Mouse (Mus musculus) limb, embryonic 12.5 days (tissue): Measurements from ENCODE around the gene Olfr904. TPM values are rescaled to one million over a fixed set of nuclear protein-coding genes. Genes with fewer than 3 reads are reported as not detected.

Experiments used
- polyA plus RNA-seq: library from polyadenylated mRNA; unstranded; fragments of >200 nt; fragmentation: Nextera tagmentation; extraction: Ambion mirVana; gene quantifications from 2 replicates; pipeline ENCODE4 v1.2.1, GENCODE M21; 2016

Gene Olfr904
- polyA plus RNA-seq, 1 experiment from 2014 or later: not detected

Other genes with a start within 250 kb of the Olfr904 start
- not detected in 2 replicates for gene Olfr894, start 245.1 kb upstream of the Olfr904 start, polyA plus RNA-seq
- not detected in 2 replicates for gene Olfr143, start 210.4 kb upstream of the Olfr904 start, polyA plus RNA-seq
- not detected in 2 replicates for gene Olfr895, start 195.3 kb upstream of the Olfr904 start, polyA plus RNA-seq
- gene Olfr896-ps1, start 172.0 kb upstream of the Olfr904 start, polyA plus RNA-seq: not detected in 2 replicates
- gene Olfr25, start 134.1 kb upstream of the Olfr904 start, polyA plus RNA-seq: not detected in 2 replicates
- not detected in 2 replicates for gene Olfr898, start 114.7 kb upstream of the Olfr904 start, polyA plus RNA-seq
- not detected in 2 replicates for gene Olfr250, start 96.2 kb upstream of the Olfr904 start, polyA plus RNA-seq
- not detected in 2 replicates for gene Olfr251, start 86.1 kb upstream of the Olfr904 start, polyA plus RNA-seq
- gene Olfr147, start 61.4 kb upstream of the Olfr904 start, polyA plus RNA-seq: not detected in 2 replicates
- gene Olfr901, start 33.7 kb upstream of the Olfr904 start, polyA plus RNA-seq: not detected in 2 replicates
- gene Olfr902, start 15.5 kb upstream of the Olfr904 start, polyA plus RNA-seq: not detected in 2 replicates
- gene Olfr905, start 8.0 kb downstream of the Olfr904 start, polyA plus RNA-seq: not detected in 2 replicates
- gene Olfr906, start 23.9 kb downstream of the Olfr904 start, polyA plus RNA-seq: not detected in 2 replicates
- gene Olfr907, start 32.7 kb downstream of the Olfr904 start, polyA plus RNA-seq: not detected in 2 replicates
- gene Olfr911-ps1, start 58.4 kb downstream of the Olfr904 start, polyA plus RNA-seq: not detected in 2 replicates
- not detected in 2 replicates for gene Olfr910, start 74.7 kb downstream of the Olfr904 start, polyA plus RNA-seq
- gene Olfr912, start 117.0 kb downstream of the Olfr904 start, polyA plus RNA-seq: not detected in 2 replicates
- not detected in 2 replicates for gene Olfr913, start 129.6 kb downstream of the Olfr904 start, polyA plus RNA-seq
- not detected in 2 replicates for gene Olfr914, start 142.0 kb downstream of the Olfr904 start, polyA plus RNA-seq
- not detected in 2 replicates for gene Olfr916, start 196.7 kb downstream of the Olfr904 start, polyA plus RNA-seq
- not detected in 2 replicates for gene Olfr917, start 202.7 kb downstream of the Olfr904 start, polyA plus RNA-seq
- gene Olfr918, start 211.5 kb downstream of the Olfr904 start, polyA plus RNA-seq: not detected in 2 replicates
- gene Olfr919, start 240.5 kb downstream of the Olfr904 start, polyA plus RNA-seq: not detected in 2 replicates